Mouse (Mus musculus) thymus, adult 2 months (tissue): Measurements from ENCODE around the gene Cdk5rap2. TPM values are rescaled to one million over a fixed set of nuclear protein-coding genes. Genes with fewer than 3 reads are reported as not detected.

Experiments
- DNase-seq: peaks from one replicate; pipeline ENCODE4 v3.0.0; 2021
- H3K27ac ChIP-seq: fragments of 200-500 bp; 2 replicates; pipeline ENCODE4 v1.5.1; 2012; ENCODE audit warnings: low read length, control low read depth; ENCODE audit not compliant: control insufficient read depth, insufficient read depth
- H3K27me3 ChIP-seq: fragments of 200-500 bp; 2 replicates; pipeline ENCODE4 v1.6.1; 2012; ENCODE audit warnings: mild to moderate bottlenecking, low read length, moderate library complexity, mixed read lengths; ENCODE audit not compliant: control insufficient read depth, insufficient read depth
- H3K36me3 ChIP-seq: fragments of 200-500 bp; 2 replicates; pipeline ENCODE4 v1.6.1; 2012; ENCODE audit warnings: mild to moderate bottlenecking, low read length, moderate library complexity; ENCODE audit not compliant: control insufficient read depth, insufficient read depth
- H3K4me1 ChIP-seq: fragments of 200-500 bp; replicated peaks from 2 replicates; pipeline ENCODE4 v1.6.1; 2012; ENCODE audit warnings: low read length; ENCODE audit not compliant: control insufficient read depth, insufficient read depth
- H3K4me3 ChIP-seq: fragments of 200-500 bp; 2 replicates; pipeline ENCODE4 v1.5.1; 2012; ENCODE audit warnings: mild to moderate bottlenecking, low read length, control low read depth, moderate library complexity; ENCODE audit not compliant: control insufficient read depth, insufficient read depth
- CTCF ChIP-seq: fragments of 200-500 bp; IDR thresholded peaks from 2 replicates; pipeline ENCODE4 v1.5.1; 2012; ENCODE audit warnings: mild to moderate bottlenecking, control low read depth, low read length, moderate library complexity, borderline replicate concordance; ENCODE audit not compliant: control insufficient read depth, poor library complexity, insufficient read depth; ENCODE audit errors: extremely low read depth
- POLR2A ChIP-seq: fragments of 200-500 bp; IDR thresholded peaks from 2 replicates; pipeline ENCODE4 v1.6.1; 2012; ENCODE audit warnings: mild to moderate bottlenecking, low read length, control low read depth, moderate library complexity; ENCODE audit not compliant: control insufficient read depth, poor library complexity, insufficient read depth; ENCODE audit errors: extremely low read depth
- WGBS: fragments of 180-500 bp; shearing (Covaris S2); methylation state at CpG from one replicate; pipeline ENCODE4 v1.1.7; 2018; 5-methylcytosine and 5-hydroxymethylcytosine counted together
- polyA plus RNA-seq: library from polyadenylated mRNA; depleted of rRNA; stranded (reverse); fragments of >200 nt; gene quantifications from 2 replicates; pipeline ENCODE4 v1.2.3, GENCODE M21; 2012

The Cdk5rap2 gene
- polyA plus RNA-seq, 1 experiment = 13.3 TPM

DNA sequence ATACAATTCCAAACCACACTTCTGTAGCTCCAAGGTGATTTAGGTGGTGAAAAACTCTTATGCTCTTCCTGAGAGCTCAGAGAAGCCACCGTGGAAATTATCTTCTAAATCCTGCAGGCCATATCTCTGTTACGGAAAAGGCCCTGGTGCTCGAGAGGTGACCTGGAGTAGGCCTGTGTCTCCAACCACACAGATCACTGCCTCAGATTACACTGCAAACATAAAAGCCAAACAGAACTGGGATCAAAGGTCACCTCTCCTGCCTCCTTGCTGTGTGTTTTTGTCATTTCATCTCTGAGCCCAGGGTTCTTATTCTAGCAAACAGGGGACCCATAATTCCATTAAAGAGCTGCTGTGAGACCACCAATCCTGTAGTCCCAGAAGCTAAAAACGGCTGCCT, 48.9 kb downstream of the Cdk5rap2 start:
- DNase-seq = no peak

DNA sequence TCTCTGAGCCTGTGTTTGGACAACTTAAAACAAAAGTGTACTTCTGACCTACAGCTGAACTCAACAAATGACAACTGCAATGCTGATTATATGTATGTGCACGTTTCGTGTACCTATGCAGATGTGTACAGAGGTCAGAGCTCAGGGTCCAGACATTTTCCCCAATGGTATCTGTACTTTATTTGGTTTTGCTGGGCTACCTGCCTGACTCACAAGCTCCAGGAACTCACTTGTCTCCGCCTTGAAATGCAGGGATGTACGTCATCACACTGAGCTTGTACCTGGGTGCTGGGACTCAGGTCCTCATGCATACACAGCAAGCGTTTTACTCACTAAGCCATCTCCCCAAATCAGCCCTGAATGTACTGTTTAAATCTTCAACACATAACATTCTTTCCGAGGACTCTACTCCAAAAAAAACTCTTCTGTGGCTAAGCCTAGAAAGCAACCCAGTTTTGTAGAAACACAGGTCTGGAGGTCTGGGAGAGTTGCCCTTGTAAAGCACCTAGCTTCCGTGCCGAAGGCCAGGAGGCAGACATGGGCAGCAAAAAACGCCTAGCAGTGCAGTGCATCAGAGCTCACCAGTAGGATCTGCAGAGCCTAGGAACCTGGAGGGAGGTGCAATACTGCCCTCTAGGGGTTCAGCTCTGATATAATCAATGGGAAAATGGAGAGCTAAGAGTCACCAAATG, 54.4 kb downstream of the Cdk5rap2 start:
- peak; percentile 62 for DNase-seq
- Histone ChIP-seq H3K36me3 (peaks cover 9% of the 10 kb centered on the region), H3K27ac (no peak overlapping the region), H3K27me3 (no peaks in the 10 kb centered on the region), H3K4me1 (no peaks in the 10 kb centered on the region), H3K4me3 (no peak overlapping the region)
- 80% methylated on average over 9 of the region's 9 CpGs for WGBS
- TF ChIP-seq CTCF (peak; percentile 21; the same call in 1 of the 2 replicates), POLR2A (no peak)

More for the DNA sequence above, 48.9 kb downstream of the Cdk5rap2 start:
- H3K27ac ChIP-seq = no peak overlapping the region
- H3K4me3 ChIP-seq = no peak overlapping the region
- no peaks in the 10 kb centered on the region for H3K27me3 ChIP-seq
- WGBS = 93% methylated on average over 4 of the region's 4 CpGs
- no peak for TF ChIP-seq POLR2A
- no peak for TF ChIP-seq CTCF
- H3K36me3 ChIP-seq = 0 out of 2 replicates have a peak, but pooled peaks cover 3% of the 10 kb centered on the region
- H3K4me1 ChIP-seq = no peaks in the 10 kb centered on the region

DNA sequence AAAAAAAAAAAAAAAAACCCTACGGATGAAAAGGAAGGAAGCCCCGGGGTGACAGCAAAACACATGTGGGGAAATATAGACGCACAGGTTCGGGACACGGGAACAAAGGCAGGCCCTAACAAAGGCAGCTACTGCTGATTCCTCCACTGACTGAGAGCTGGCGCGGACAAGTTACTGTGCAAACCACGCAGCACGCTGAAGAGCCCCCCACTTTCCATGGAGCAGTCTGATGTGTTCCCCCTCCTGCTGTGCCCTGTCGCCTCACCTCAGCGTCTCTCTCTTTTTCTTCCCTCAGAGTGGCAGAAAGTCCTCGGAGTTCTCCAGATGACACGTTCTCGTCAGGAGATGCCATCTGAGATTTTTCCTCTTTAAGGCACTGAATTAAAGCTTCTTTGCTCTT, 55.8 kb downstream of the Cdk5rap2 start:
- H3K4me1 ChIP-seq = no peaks in the 10 kb centered on the region
- H3K4me3 ChIP-seq = no peak overlapping the region
- 94% methylated on average over 14 of the region's 14 CpGs for WGBS
- peaks cover 11% of the 10 kb centered on the region for H3K36me3 ChIP-seq
- TF ChIP-seq CTCF = no peak
- no peak for DNase-seq
- no peak overlapping the region for H3K27ac ChIP-seq
- no peaks in the 10 kb centered on the region for H3K27me3 ChIP-seq

DNA sequence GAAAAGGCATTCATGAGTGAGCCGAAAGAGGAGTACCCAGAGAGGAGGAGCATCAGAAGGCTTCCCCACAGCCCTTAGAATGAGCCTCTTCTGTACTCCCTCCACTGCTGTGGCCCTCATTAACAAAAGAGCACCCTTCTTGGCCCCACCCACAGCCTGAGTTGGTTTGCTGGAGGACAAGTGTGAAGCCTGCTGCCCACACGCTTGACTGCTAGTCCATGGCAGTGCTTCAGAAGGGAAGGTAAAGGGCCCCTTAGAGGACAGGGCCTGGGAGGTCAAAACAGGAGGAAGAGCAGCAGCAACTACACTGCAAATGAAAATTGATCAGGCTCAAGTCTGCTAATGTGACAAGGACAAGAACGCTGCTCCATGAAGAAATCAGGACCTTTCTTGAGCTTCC, 56.6 kb downstream of the Cdk5rap2 start:
- 91% methylated on average over 3 of the region's 3 CpGs for WGBS
- Histone ChIP-seq H3K27me3 (no peaks in the 10 kb centered on the region), H3K4me3 (no peak overlapping the region), H3K36me3 (peaks cover 13% of the 10 kb centered on the region), H3K27ac (no peak overlapping the region), H3K4me1 (no peaks in the 10 kb centered on the region)
- no peak for DNase-seq
- no peak for TF ChIP-seq POLR2A
- TF ChIP-seq CTCF = no peak

DNA sequence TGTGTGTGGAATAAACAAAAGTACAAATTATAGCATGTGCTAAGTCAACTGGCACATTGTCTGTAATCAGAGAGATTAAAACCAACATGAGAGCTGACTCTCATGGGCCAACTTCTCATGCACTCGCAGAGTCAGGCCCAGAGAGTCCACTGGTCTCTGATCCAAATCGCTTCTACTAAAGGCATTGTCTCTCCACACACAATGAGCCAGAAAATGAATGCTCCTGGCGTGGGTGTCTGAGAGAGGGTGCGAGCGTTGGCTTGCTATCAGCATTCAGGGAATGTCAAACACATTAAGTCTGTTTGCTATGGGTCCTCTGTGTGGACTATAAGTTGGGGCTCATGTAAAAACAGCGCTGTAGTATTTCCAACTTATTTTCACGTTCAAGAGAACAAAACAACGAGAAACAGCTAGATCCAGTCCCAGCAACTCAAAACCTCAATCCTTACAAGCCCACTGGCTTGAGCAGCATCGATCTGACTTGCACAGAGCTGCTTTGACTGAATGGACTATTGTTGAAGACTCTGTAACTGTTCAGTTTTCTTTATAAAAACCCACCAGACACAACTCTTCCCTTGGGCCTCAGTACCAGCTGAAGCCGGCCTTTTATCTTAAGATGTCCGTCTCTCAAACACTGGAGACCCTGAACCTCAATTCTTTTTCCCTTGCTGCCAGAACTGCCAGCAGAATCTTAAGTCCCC, 74.6 kb downstream of the Cdk5rap2 start:
- Histone ChIP-seq H3K27ac (no peak overlapping the region), H3K36me3 (0 out of 2 replicates have a peak, but pooled peaks cover 4% of the 10 kb centered on the region), H3K4me1 (peaks cover 14% of the 10 kb centered on the region), H3K4me3 (no peak overlapping the region), H3K27me3 (no peaks in the 10 kb centered on the region)
- WGBS = 95% methylated on average over 11 of the region's 11 CpGs
- TF ChIP-seq CTCF (no peak), POLR2A (no peak)
- no peak for DNase-seq

- no peak for TF ChIP-seq POLR2A
- TF ChIP-seq CTCF = no peak
- peaks cover 14% of the 10 kb centered on the region for H3K4me1 ChIP-seq
- 0 out of 2 replicates have a peak, but pooled peaks cover 4% of the 10 kb centered on the region for H3K36me3 ChIP-seq
- no peak overlapping the region for H3K4me3 ChIP-seq
- no peak overlapping the region for H3K27ac ChIP-seq
- 95% methylated on average over 4 of the region's 4 CpGs for WGBS
- no peak for DNase-seq
- H3K27me3 ChIP-seq = no peaks in the 10 kb centered on the region
Observed at GRCm38 (mm10) chr4:70334995-70335394, 75.2 kb downstream of the Cdk5rap2 start.
